8 mouse cellular contexts compared by ENCODE assay signal in the genomic region with DNA sequence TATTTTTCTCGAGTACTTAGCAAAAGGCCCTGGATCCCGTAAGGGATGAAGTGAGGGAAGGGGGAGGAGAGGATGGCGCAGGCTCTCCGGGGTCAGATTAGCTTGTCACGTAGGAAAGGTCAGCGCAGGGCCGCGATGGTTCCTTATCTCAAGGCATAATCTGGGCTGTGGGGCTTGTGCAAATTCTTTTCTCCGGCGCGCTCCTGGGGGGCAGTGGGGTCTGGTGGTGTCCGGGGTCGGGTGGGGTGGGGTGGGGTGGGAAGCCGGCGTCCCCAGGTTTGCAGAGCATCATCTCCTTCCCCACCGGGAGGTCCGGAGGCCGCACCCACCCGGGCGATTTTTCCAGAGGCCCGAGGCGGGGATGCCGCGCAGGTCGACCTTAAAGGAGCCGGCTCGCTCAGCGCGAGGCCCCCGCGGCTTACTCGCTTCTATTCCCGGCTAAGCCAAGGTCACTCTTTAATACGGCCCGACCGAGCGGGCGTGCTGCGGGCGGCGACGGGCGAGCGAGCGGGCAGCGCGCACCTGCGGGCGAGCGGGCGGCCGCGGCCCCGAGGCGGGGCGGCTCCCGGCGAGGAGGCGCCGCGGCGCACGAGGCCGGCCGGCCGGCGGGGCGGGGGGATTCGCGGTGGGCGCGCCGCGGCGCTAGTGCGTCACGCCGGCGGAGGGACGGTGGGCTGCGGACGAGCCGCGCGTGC. TPM values are rescaled to one million over a fixed set of nuclear protein-coding genes. Genes with fewer than 3 reads are reported as not detected.
DNase-seq lines count a peak whose midpoint lies in the region; ATAC-seq and TF ChIP-seq lines count a peak whose summit lies in the region.

No protein-coding gene starts in this region.

- peak; percentile 11 to 34 for DNase-seq in layer of hippocampus, postnatal 14 days (ENCODE audit: low spot score in 2 of 2)
- DNase-seq in layer of hippocampus, adult 8-10 months (ENCODE audit: low spot score in 2 of 2), result no peak
- DNase-seq in brain, embryonic 14.5 days (ENCODE audit: low read depth), result peak; percentile 62
- DNase-seq in yolk sac, embryonic 10.5 days (ENCODE audit: low spot score), result peak; percentile 72
- no peak for DNase-seq in ovary, postnatal 10 days (ENCODE audit: low spot score)

- peak overlapping the region; percentile 86 for H3K4me2 ChIP-seq in forebrain, embryonic 13.5 days
- H3K4me2 ChIP-seq in intestine, postnatal 0 days (replicated peaks; ENCODE audit: low read depth), result peak overlapping the region; percentile 100
- peak overlapping the region; percentile 72 for H3K4me2 ChIP-seq in midbrain, embryonic 13.5 days (replicated peaks)

- TF ChIP-seq CTCF in brain, embryonic 14.5 days (IDR thresholded peaks at IDR 0.05; ENCODE audit: borderline replicate concordance, extremely low read depth, insufficient read depth, insufficient read length), result no peak
- TF ChIP-seq CTCF in intestine, postnatal 0 days (IDR thresholded peaks at IDR 0.05; ENCODE audit: low read depth), result no peak

- ATAC-seq in forebrain, embryonic 13.5 days, result peak; percentile 85
- ATAC-seq in intestine, postnatal 0 days, result peak; percentile 28; the same call in 1 of the 2 replicates
- peak; percentile 88 for ATAC-seq in midbrain, embryonic 13.5 days

- peaks cover 8% of the 10 kb centered on the region; the same call in 1 of the 2 replicates for H3K4me1 ChIP-seq in forebrain, embryonic 13.5 days
- no peaks in the 10 kb centered on the region for H3K4me1 ChIP-seq in intestine, postnatal 0 days (replicated peaks; ENCODE audit: control insufficient read depth, insufficient read depth, low read length)
- peaks cover 24% of the 10 kb centered on the region for H3K4me1 ChIP-seq in midbrain, embryonic 13.5 days (replicated peaks)

- H3K9me3 ChIP-seq in forebrain, embryonic 13.5 days (replicated peaks), result no peaks in the 10 kb centered on the region
- H3K9me3 ChIP-seq in intestine, postnatal 0 days (ENCODE audit: control insufficient read depth), result no peaks in the 10 kb centered on the region
- H3K9me3 ChIP-seq in midbrain, embryonic 13.5 days, result no peaks in the 10 kb centered on the region

- H3K4me3 ChIP-seq in forebrain, embryonic 13.5 days, result peak overlapping the region; percentile 71
- H3K4me3 ChIP-seq in intestine, postnatal 0 days (ENCODE audit: low read depth, low read length), result peak overlapping the region; percentile 70
- peak overlapping the region; percentile 85 for H3K4me3 ChIP-seq in midbrain, embryonic 13.5 days (replicated peaks)

- peaks cover 25% of the 10 kb centered on the region for H3K27me3 ChIP-seq in forebrain, embryonic 13.5 days
- H3K27me3 ChIP-seq in intestine, postnatal 0 days (replicated peaks; ENCODE audit: control insufficient read depth, insufficient read depth, low read length), result peaks cover 20% of the 10 kb centered on the region
- H3K27me3 ChIP-seq in midbrain, embryonic 13.5 days, result peaks cover 35% of the 10 kb centered on the region

- H3K27ac ChIP-seq in forebrain, embryonic 13.5 days, result peak overlapping the region; percentile 69
- H3K27ac ChIP-seq in intestine, postnatal 0 days (ENCODE audit: low read depth, low read length), result no peak overlapping the region
- H3K27ac ChIP-seq in midbrain, embryonic 13.5 days, result peak overlapping the region; percentile 93

- 0 out of 2 replicates have a peak, but pooled peaks have one; percentile 30 for TF ChIP-seq POLR2A in brain, embryonic 14.5 days (IDR thresholded peaks at IDR 0.05; ENCODE audit: borderline replicate concordance, extremely low read depth, insufficient read depth, insufficient read length, poor library complexity, severe bottlenecking)

- WGBS in forebrain, embryonic 13.5 days, result under 1% methylated on average over 83 of the region's 85 CpGs
- 2% methylated on average over 51 of the region's 85 CpGs for WGBS in intestine, postnatal 0 days
- WGBS in midbrain, embryonic 13.5 days, result 1% methylated on average over 57 of the region's 85 CpGs

- H3K36me3 ChIP-seq in forebrain, embryonic 13.5 days (ENCODE audit: poor library complexity, severe bottlenecking), result no peaks in the 10 kb centered on the region
- no peaks in the 10 kb centered on the region for H3K36me3 ChIP-seq in intestine, postnatal 0 days (ENCODE audit: control insufficient read depth, insufficient read depth)
- no peaks in the 10 kb centered on the region for H3K36me3 ChIP-seq in midbrain, embryonic 13.5 days

- H3K9ac ChIP-seq in forebrain, embryonic 13.5 days, result peak overlapping the region; percentile 77
- H3K9ac ChIP-seq in intestine, postnatal 0 days (ENCODE audit: low read depth, low read length), result peak overlapping the region; percentile 50
- peak overlapping the region; percentile 85 for H3K9ac ChIP-seq in midbrain, embryonic 13.5 days (replicated peaks)

RNA-seq across cellular contexts. Expression of gene Fam169a, which starts 4.0 kb away (rescaled TPM):
- 10 to 100 TPM; 35.6 to 37.5 TPM for total RNA-seq in layer of hippocampus, postnatal 14 days (2021)
- 10 to 100 TPM; 38.5 to 43.1 (median 40.1) TPM for total RNA-seq in layer of hippocampus, adult 8-10 months (2022)
- 10.6 and 17.0 TPM in 2 replicates for polyA plus RNA-seq in brain, embryonic 14.5 days (2012; rRNA removed)
- polyA plus RNA-seq in forebrain, embryonic 13.5 days (2015; fragmentation: Nextera tagmentation; extraction: Ambion mirVana), result 9.5 and 10.8 TPM in 2 replicates
- polyA plus RNA-seq in intestine, postnatal 0 days (2015; fragmentation: Nextera tagmentation; extraction: Ambion mirVana), result 0.78 and 0.90 TPM in 2 replicates
- polyA plus RNA-seq in midbrain, embryonic 13.5 days (2015; fragmentation: Nextera tagmentation; extraction: Ambion mirVana), result 18.6 and 18.8 TPM in 2 replicates

RNA-seq across cellular contexts. Expression of gene Gm6169, which starts 28.0 kb away (rescaled TPM):
- total RNA-seq in layer of hippocampus, postnatal 14 days (2021), result 1 to 10 TPM in 1 of 2 experiments, not detected in 1; 5.0 TPM
- under 1 TPM in 2 of 4 experiments, not detected in 2; 0.43 to 0.87 TPM for total RNA-seq in layer of hippocampus, adult 8-10 months (2022)
- 0.21 and 0.94 TPM in 2 replicates for polyA plus RNA-seq in brain, embryonic 14.5 days (2012; rRNA removed)
- 0.94 and 2.3 TPM in 2 replicates for polyA plus RNA-seq in forebrain, embryonic 13.5 days (2015; fragmentation: Nextera tagmentation; extraction: Ambion mirVana)
- 3.5 and 4.2 TPM in 2 replicates for polyA plus RNA-seq in intestine, postnatal 0 days (2015; fragmentation: Nextera tagmentation; extraction: Ambion mirVana)
- polyA plus RNA-seq in midbrain, embryonic 13.5 days (2015; fragmentation: Nextera tagmentation; extraction: Ambion mirVana), result 0.43 and 1.1 TPM in 2 replicates

RNA-seq across cellular contexts. Expression of gene 1700029F12Rik, which starts 36.9 kb away (rescaled TPM):
- not detected for total RNA-seq in layer of hippocampus, postnatal 14 days (2021)
- total RNA-seq in layer of hippocampus, adult 8-10 months (2022), result not detected
- not detected in 2 replicates for polyA plus RNA-seq in brain, embryonic 14.5 days (2012; rRNA removed)
- not detected in 2 replicates for polyA plus RNA-seq in forebrain, embryonic 13.5 days (2015; fragmentation: Nextera tagmentation; extraction: Ambion mirVana)
- polyA plus RNA-seq in intestine, postnatal 0 days (2015; fragmentation: Nextera tagmentation; extraction: Ambion mirVana), result not detected in 2 replicates
- polyA plus RNA-seq in midbrain, embryonic 13.5 days (2015; fragmentation: Nextera tagmentation; extraction: Ambion mirVana), result not detected in 2 replicates

Comparison
In these comparisons a context has a peak if more than half of its experiments do, and no peak if none do; other contexts are left out.
1. DNase-seq: peak in layer of hippocampus, postnatal 14 days (2 of 2), brain, embryonic 14.5 days (single experiment) and yolk sac, embryonic 10.5 days (single experiment); none in layer of hippocampus, adult 8-10 months (0 of 2) and ovary, postnatal 10 days (single experiment).
2. ATAC-seq: peak in every context shown above with its lines; median percentile 88 in midbrain, embryonic 13.5 days; 85 in forebrain, embryonic 13.5 days; 28 in intestine, postnatal 0 days.
3. Peak in every context shown above with its lines, with median percentiles within 50 percentile points of each other: H3K4me2 ChIP-seq, H3K4me3 ChIP-seq and H3K9ac ChIP-seq.